Mouse (Mus musculus): ENCODE measurements around the gene Gzmb. TPM values are rescaled to one million over a fixed set of nuclear protein-coding genes. Genes with fewer than 3 reads are reported as not detected.

The Gzmb gene
- polyA plus RNA-seq, 1 experiment: 0.08 TPM

Other genes starting within 250 kb of the Gzmb start
- not detected in 2 replicates for gene Mcpt1, start 244.3 kb downstream of the Gzmb start, polyA plus RNA-seq (2012; rRNA removed)
- gene Mcpt9, start 231.8 kb downstream of the Gzmb start, polyA plus RNA-seq (2012; rRNA removed): not detected in 2 replicates
- gene Mcpt2, start 220.2 kb downstream of the Gzmb start, polyA plus RNA-seq (2012; rRNA removed): not detected in 2 replicates
- gene Mcpt4, start 199.9 kb downstream of the Gzmb start, polyA plus RNA-seq (2012; rRNA removed): 0.10 TPM in 1 of 2 replicates, not detected in the other
- not detected in 2 replicates for gene Mcpt8, start 177.0 kb downstream of the Gzmb start, polyA plus RNA-seq (2012; rRNA removed)
- 0.20 TPM in 1 of 2 replicates, not detected in the other for gene Ctsg, start 159.7 kb downstream of the Gzmb start, polyA plus RNA-seq (2012; rRNA removed)
- gene Gzme, start 141.6 kb downstream of the Gzmb start, polyA plus RNA-seq (2012; rRNA removed): 0.34 and 1.3 TPM in 2 replicates
- gene Gzmd, start 129.7 kb downstream of the Gzmb start, polyA plus RNA-seq (2012; rRNA removed): 1.2 and 3.4 TPM in 2 replicates
- 1.4 and 3.8 TPM in 2 replicates for gene Gzmg, start 102.7 kb downstream of the Gzmb start, polyA plus RNA-seq (2012; rRNA removed)
- not detected in 2 replicates for gene Gzmn, start 87.7 kb downstream of the Gzmb start, polyA plus RNA-seq (2012; rRNA removed)
- gene Gzmf, start 50.8 kb downstream of the Gzmb start, polyA plus RNA-seq (2012; rRNA removed): 1.4 and 3.7 TPM in 2 replicates
- 0.62 and 1.6 TPM in 2 replicates for gene Gzmc, start 27.6 kb downstream of the Gzmb start, polyA plus RNA-seq (2012; rRNA removed)
- 0.02 and 0.04 TPM in 2 replicates for gene Atp12a, start 102.8 kb upstream of the Gzmb start, polyA plus RNA-seq (2012; rRNA removed)
- gene Rnf17, start 140.3 kb upstream of the Gzmb start, polyA plus RNA-seq (2012; rRNA removed): 0.44 and 0.78 TPM in 2 replicates